8 mouse cellular contexts compared by ENCODE assay signal in the genomic region with DNA sequence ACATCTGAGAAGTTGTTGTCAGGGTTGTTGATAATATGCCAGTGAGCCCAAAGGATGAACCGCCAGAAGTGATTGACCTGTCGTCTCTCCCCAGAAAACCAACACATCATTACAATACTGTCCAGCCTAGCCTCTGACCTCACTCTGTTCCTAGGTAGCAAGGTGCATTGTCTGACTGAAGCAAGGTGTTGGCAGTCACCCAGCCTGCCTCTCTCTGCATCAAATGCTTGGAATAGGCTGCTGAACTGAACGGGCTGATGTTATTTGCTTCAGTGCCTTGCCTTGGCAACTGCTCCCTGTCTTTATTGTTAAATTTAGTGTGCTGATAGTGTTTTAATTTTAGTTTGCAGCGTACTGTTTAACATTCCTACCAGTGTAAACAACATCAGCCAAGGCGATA. TPM values are rescaled to one million over a fixed set of nuclear protein-coding genes. Genes with fewer than 3 reads are reported as not detected.
A peak's percentile ranks its signal among the peaks of the same experiment; 100 is the strongest.
DNase-seq lines count a peak whose midpoint lies in the region; ATAC-seq and TF ChIP-seq lines count a peak whose summit lies in the region.

No protein-coding gene starts in this region.

- H3K4me3 ChIP-seq in kidney, embryonic 14.5 days (ENCODE audit: low read length): no peak overlapping the region
- H3K4me3 ChIP-seq in cortical plate, adult 2 months (ENCODE audit: insufficient read depth, low read length): no peak overlapping the region
- H3K4me3 ChIP-seq in hindbrain, embryonic 14.5 days (replicated peaks; ENCODE audit: low read length): no peak overlapping the region
- H3K4me3 ChIP-seq in neural tube, embryonic 13.5 days: peak overlapping the region; percentile 7; the same call in 1 of the 2 replicates

- TF ChIP-seq CTCF in cortical plate, adult 2 months (IDR thresholded peaks at IDR 0.05; ENCODE audit: extremely low read depth, insufficient read depth, low read length): no peak

- H3K4me1 ChIP-seq in kidney, embryonic 14.5 days (ENCODE audit: control insufficient read depth, insufficient read depth, low read length): no peaks in the 10 kb centered on the region
- peaks cover 6% of the 10 kb centered on the region; the same call in 1 of the 2 replicates for H3K4me1 ChIP-seq in cortical plate, adult 2 months (ENCODE audit: control insufficient read depth, insufficient read depth, low read length)
- peaks cover 17% of the 10 kb centered on the region; the same call in 1 of the 2 replicates for H3K4me1 ChIP-seq in hindbrain, embryonic 14.5 days (replicated peaks; ENCODE audit: control insufficient read depth, insufficient read depth, low read length)
- peaks cover 39% of the 10 kb centered on the region for H3K4me1 ChIP-seq in neural tube, embryonic 13.5 days (replicated peaks)

- H3K27ac ChIP-seq in kidney, embryonic 14.5 days (ENCODE audit: low read depth, low read length): no peak overlapping the region
- 0 out of 2 replicates have a peak overlapping the region, but pooled peaks have one; percentile 18 for H3K27ac ChIP-seq in cortical plate, adult 2 months (ENCODE audit: insufficient read depth, low read length)
- peak overlapping the region; percentile 70 for H3K27ac ChIP-seq in hindbrain, embryonic 14.5 days
- H3K27ac ChIP-seq in neural tube, embryonic 13.5 days (replicated peaks): peak overlapping the region; percentile 85

- no peak for ATAC-seq in kidney, embryonic 14.5 days (ENCODE audit: low FRiP score, low TSS enrichment)
- ATAC-seq in hindbrain, embryonic 14.5 days (ENCODE audit: low FRiP score): peak; percentile 70; the same call in 1 of the 2 replicates
- peak; percentile 56 for ATAC-seq in neural tube, embryonic 13.5 days (ENCODE audit: low read depth)

- H3K27me3 ChIP-seq in kidney, embryonic 14.5 days (ENCODE audit: control insufficient read depth, insufficient read depth, low read length): no peaks in the 10 kb centered on the region
- H3K27me3 ChIP-seq in hindbrain, embryonic 14.5 days (ENCODE audit: control insufficient read depth, insufficient read depth, low read length): no peaks in the 10 kb centered on the region
- no peaks in the 10 kb centered on the region for H3K27me3 ChIP-seq in neural tube, embryonic 13.5 days

- peak; percentile 29 for DNase-seq in kidney, adult 18-20 months
- peak; percentile 59 for DNase-seq in hindbrain, embryonic 14.5 days (ENCODE audit: low spot score)
- no peak for DNase-seq in adipocyte (ENCODE audit: low spot score)
- DNase-seq in gastrocnemius, postnatal 14 days: no peak
- no peak for DNase-seq in gastrocnemius, postnatal 10 days

- no peaks in the 10 kb centered on the region for H3K9me3 ChIP-seq in kidney, embryonic 14.5 days (ENCODE audit: control insufficient read depth, low read length)
- no peaks in the 10 kb centered on the region for H3K9me3 ChIP-seq in hindbrain, embryonic 14.5 days (ENCODE audit: control insufficient read depth, low read length)
- H3K9me3 ChIP-seq in neural tube, embryonic 13.5 days: no peaks in the 10 kb centered on the region

- H3K36me3 ChIP-seq in kidney, embryonic 14.5 days (ENCODE audit: control insufficient read depth, insufficient read depth, low read length): no peaks in the 10 kb centered on the region
- no peaks in the 10 kb centered on the region for H3K36me3 ChIP-seq in hindbrain, embryonic 14.5 days (replicated peaks; ENCODE audit: control insufficient read depth, insufficient read depth)
- no peaks in the 10 kb centered on the region for H3K36me3 ChIP-seq in neural tube, embryonic 13.5 days

- no peak overlapping the region for H3K4me2 ChIP-seq in kidney, embryonic 14.5 days (replicated peaks; ENCODE audit: low read depth, low read length)
- peak overlapping the region; percentile 45 for H3K4me2 ChIP-seq in hindbrain, embryonic 14.5 days (replicated peaks)
- peak overlapping the region; percentile 42 for H3K4me2 ChIP-seq in neural tube, embryonic 13.5 days

- 53% methylated on average over 5 of the region's 5 CpGs for WGBS in kidney, embryonic 14.5 days
- 11% methylated on average over 5 of the region's 5 CpGs for whole genome bisulfite sequencing in hindbrain, embryonic 14.5 days
- 28% methylated on average over 5 of the region's 5 CpGs for WGBS in neural tube, embryonic 13.5 days

- intact Hi-C loops in gastrocnemius, postnatal 14 days (cut with DNase I; ENCODE audit: low total_unique reads): no loop called here

- H3K9ac ChIP-seq in kidney, embryonic 14.5 days (ENCODE audit: low read depth, low read length): no peak overlapping the region
- H3K9ac ChIP-seq in hindbrain, embryonic 14.5 days: no peak overlapping the region; the same call in 1 of the 2 replicates
- peak overlapping the region; percentile 41; the same call in 1 of the 2 replicates for H3K9ac ChIP-seq in neural tube, embryonic 13.5 days

- TF ChIP-seq POLR2A in cortical plate, adult 2 months (IDR thresholded peaks at IDR 0.05; ENCODE audit: extremely low read depth, insufficient read depth, low read length): no peak

RNA-seq across cellular contexts. Expression of a gene that starts 51.0 kb away (rescaled TPM):
- polyA plus RNA-seq in kidney, embryonic 14.5 days (2014; fragmentation: Nextera tagmentation; extraction: Ambion mirVana): 2.5 and 3.1 TPM in 2 replicates
- 35.7 and 36.0 TPM in 2 replicates for polyA plus RNA-seq in cortical plate, adult 2 months (2012; rRNA removed)
- 54.4 and 56.0 TPM in 2 replicates for polyA plus RNA-seq in hindbrain, embryonic 14.5 days (2014; fragmentation: Nextera tagmentation; extraction: Ambion mirVana)
- polyA plus RNA-seq in neural tube, embryonic 13.5 days (2015; fragmentation: Nextera tagmentation; extraction: Ambion mirVana): 33.4 and 42.1 TPM in 2 replicates
- total RNA-seq in gastrocnemius, postnatal 14 days (2021): under 1 TPM; 0.18 TPM
- 1 to 10 TPM in 1 of 2 experiments, under 1 TPM in 1; 0.52 to 1.9 TPM for total RNA-seq in gastrocnemius, postnatal 10 days (2021)

Comparison
In these comparisons a context has a peak if more than half of its experiments do, and no peak if none do; other contexts are left out.
1. DNase-seq: peak in kidney, adult 18-20 months (single experiment) and hindbrain, embryonic 14.5 days (single experiment); none in adipocyte (single experiment), gastrocnemius, postnatal 14 days (single experiment) and gastrocnemius, postnatal 10 days (single experiment).